Mouse (Mus musculus) thymus, postnatal 0 days (tissue): Measurements from ENCODE around the gene Kcnk3. TPM values are rescaled to one million over a fixed set of nuclear protein-coding genes. Genes with fewer than 3 reads are reported as not detected.

ENCODE experiments used
- DNase-seq: peaks from one replicate; pipeline ENCODE4 v3.0.0-alpha.2; 2015; ENCODE audit warnings: low spot score
- polyA plus RNA-seq: library from polyadenylated mRNA; unstranded; fragments of >200 nt; fragmentation: Nextera tagmentation; extraction: Ambion mirVana; gene quantifications from 2 replicates; pipeline ENCODE4 v1.2.1, GENCODE M21; 2015

Kcnk3 gene
- polyA plus RNA-seq, 1 experiment from 2014 or later, result 0.39 TPM

DNA sequence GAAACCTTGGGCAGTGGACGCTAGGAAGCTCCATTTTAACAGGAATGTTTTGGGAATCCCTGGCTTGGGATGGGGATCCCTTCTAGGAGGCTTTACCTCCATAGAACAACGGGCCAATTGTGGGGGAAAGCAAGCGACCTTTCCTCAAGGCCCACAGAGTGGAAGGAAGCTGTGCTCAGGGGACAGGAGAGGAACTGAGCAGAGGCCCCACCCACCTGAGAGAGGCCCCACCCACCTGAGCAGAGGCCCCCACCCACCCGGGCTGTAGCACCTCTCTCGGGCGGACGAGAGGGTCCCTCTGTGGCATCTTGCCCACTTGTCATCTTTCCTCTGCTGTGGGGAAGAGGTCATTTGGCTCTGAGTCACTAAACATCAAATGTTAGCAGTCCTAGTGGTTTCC, 49.0 kb downstream of the Kcnk3 start:
- DNase-seq, result no peak

- DNase-seq, result peak; percentile 37
These were observed 50.1 kb downstream of the Kcnk3 start for GRCm38 (mm10) chr5:30638041-30638440.

DNA sequence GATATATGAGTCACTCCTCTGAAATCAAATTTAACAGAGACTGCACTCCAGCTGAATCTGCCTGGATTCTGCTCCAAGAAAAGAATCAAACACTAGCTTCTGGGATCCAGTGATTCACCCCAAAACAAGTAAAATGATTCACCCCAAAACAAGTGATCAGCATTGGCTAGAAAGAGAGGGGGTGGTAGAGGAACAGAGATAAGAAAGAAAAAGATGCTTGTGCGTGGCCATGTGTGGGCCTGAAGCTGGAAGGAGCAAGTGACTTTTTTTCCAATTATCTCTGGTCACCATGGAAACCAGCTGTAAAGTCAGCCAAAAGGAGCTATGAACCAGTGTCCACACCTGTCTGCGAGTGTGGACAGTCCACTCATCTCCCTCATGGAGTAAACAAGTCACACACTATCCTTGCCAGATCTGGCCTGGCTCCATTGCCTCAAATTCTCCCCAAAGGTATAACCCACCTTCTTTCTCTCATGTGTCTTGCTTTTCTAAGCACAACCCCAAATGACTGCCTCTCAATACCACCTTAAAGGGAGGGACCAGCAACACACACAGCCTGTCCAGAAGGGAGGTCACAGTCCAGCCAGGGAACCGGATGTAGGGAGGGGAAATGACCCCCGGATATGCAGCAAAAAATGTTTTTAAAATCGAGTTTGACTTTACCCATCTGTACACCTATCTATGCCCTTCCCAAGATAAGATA, 55.7 kb downstream of the Kcnk3 start:
- DNase-seq, result no peak

GRCm38 (mm10) chr5:30646036-30646435, 58.1 kb downstream of the Kcnk3 start:
- DNase-seq, result no peak

- DNase-seq, result no peak
These were observed 59.4 kb downstream of the Kcnk3 start for GRCm38 (mm10) chr5:30647396-30647795.

- peak; percentile 86 for DNase-seq
These were observed 60.0 kb downstream of the Kcnk3 start, which contains the start of gene Slc35f6 for GRCm38 (mm10) chr5:30647815-30648560. Slc35f6 (plus strand) TSS chr5:30647933.

DNA sequence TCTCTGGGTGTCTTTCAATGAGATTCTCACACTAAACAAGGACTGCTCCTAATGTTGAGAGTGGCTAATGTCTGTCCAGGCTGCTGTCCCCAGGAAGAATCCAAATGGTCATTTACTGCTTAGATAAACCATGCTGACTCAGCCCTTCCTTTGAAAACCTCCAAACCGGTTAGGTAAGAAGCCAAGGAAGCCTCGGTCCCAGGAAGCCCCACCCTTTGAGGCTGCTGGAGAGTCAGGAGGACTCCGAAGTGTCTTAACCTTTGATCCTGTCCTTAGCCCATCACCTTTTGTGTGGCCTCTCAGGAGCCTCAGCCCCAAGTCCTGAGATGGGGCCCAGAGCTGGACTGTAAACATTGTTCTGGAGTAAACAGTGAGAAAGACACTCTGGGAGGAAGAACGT, 61.6 kb downstream of the Kcnk3 start:
- DNase-seq, result no peak

DNA sequence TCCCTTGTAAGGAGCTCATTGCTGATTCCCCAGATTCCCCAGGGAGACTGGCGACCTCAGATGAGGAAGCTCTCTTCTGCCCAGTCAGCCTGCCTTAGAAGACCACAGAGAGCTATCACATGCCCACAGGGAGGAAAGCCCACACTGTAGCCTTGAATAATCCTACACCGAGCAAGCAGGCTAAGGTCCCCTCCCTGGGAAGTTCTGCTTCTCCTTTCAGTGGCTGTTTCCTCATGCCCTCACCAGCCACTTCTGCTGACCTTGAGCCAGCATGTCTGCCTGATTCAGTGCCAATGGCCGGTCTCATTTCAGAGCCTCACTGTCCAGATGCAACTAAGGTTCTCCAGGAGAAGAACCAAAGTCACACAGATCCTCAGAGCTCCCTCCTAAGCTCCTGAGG, 62.8 kb downstream of the Kcnk3 start:
- no peak for DNase-seq

DNA sequence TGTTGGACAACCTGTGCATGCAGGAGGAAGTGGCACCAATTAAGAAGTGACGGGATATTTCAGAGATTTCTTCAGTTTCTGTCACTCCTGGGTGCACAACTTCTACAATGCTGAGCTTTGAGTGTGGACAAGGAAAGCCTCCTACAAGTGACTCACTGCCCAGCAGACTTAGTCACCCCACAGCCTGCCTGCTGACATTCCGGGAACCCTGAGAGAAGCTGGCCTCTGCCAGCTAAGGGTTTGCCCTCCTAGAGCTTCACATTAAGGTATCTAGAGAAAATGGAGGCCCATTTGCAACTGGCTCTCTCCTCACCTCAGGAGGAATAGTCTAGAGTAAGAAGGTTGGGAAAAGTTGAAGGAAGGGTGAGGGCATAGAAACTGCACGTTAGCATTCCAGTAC, 63.6 kb downstream of the Kcnk3 start:
- no peak for DNase-seq

DNA sequence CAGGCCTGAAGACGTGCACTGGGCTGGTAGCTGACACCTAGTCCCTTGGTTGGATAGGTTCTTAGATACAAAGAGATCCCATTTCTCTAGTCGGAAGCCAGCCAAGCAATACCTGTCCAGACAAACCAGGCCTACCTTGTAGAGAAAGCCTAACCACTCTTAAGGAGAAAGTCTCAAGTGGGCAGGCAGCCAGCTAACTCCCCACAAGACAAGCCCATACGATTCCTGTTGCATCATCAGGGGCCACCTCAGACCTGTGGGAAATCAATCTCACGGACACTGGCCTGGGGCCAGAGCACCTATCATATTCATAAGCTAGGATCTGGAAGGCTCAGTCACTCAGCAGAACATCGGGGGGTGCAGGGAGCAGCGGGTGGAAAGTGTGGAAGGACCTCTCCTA, 65.3 kb downstream of the Kcnk3 start:
- DNase-seq, result no peak

DNA sequence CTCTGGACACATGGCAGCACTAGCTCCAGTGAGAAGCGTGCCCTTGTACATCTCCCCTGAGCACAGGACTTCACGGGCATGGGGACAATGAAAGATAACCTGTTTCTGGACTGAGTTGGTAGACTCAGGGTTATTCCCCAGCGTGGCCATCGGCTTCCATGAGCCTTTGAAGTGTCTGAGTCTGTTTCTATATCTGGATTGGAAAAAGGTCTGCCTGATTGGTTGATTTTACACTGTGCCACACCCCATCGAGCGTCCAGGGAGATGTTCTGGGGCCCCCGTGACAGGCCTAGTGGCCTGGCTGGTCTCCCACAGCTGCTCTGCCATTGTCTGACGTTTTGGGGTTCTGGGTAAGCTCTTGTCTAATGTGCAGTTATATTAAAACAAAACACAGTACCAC, 67.1 kb downstream of the Kcnk3 start:
- DNase-seq, result no peak

- DNase-seq, result no peak
These were observed 67.7 kb downstream of the Kcnk3 start for GRCm38 (mm10) chr5:30655526-30656195.

DNA sequence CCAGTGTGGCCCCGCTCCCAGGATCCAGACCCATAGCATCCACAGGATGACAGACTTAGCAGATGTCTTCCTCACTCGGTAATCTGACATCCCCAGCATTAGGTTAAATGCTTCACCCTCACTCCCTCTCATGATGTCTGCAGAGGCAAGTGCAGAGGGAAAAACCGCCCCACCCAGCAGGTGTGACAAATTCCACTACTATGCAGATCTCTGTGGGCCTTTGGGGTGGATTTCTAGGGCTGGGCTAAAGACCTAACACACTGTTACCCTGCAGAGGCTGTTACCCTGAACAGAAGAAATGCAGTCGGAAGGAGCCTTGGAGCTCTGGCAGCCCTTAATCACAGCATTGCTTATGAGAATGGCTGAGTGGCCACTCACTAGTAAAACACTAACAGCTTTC, 71.1 kb downstream of the Kcnk3 start:
- DNase-seq, result no peak

GRCm38 (mm10) chr5:30660278-30660677, 72.3 kb downstream of the Kcnk3 start:
- no peak for DNase-seq

DNA sequence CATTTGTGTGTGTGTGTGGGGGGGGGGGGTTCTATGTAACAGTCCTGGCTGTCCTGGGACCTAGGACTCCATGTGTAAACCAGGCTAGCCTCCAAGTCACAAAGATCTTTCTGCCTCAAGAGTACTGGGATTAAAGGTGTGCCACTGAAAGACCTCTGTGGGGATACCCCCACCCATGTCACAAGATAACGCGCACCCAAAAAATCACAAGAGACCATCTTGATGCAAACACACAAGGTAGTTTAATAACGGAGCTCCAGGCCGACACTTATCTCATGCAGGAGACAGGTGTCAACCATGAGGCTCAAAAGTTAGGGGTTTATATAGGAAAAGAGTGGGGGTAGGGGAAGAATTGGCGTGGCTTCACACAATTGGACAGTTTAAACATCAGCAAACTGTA, 72.8 kb downstream of the Kcnk3 start:
- DNase-seq, result no peak

DNA sequence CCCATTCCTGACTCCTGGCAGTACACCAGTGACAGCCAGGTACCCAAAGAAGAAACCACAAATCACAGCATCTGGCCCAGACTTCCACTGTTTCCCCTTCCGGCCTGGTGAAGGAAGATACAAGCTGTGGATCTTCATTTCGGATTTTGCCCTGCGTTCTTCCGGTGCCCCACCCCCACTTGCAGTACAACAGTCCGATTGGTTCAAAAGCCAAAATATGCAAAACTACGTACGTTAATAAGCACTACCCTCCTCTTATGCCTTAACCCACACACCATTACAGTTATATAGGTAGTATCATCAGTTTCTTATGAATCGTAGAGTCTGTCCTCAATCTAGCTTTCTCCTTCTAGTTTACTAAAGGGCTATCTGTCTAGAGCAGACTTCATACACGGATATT, 77.4 kb downstream of the Kcnk3 start:
- DNase-seq, result no peak

DNA sequence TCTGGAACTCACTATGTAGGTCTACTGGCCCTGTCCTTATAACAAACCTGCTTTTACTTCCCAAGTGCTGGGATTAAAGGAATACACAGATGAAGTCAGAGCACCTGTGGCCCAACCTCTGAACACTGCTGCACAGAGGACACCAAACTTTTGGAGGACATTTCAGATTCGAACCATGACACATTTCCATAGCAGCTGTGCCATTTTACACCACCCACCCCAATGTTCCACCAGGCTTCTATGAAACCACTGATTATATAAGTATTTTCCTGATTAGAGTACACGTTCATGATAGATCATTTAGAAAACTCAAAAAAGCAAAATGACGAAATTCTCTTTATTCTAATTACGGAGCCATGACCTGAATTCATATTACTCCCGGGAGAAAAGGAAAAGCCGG, 78.0 kb downstream of the Kcnk3 start:
- DNase-seq, result no peak

DNA sequence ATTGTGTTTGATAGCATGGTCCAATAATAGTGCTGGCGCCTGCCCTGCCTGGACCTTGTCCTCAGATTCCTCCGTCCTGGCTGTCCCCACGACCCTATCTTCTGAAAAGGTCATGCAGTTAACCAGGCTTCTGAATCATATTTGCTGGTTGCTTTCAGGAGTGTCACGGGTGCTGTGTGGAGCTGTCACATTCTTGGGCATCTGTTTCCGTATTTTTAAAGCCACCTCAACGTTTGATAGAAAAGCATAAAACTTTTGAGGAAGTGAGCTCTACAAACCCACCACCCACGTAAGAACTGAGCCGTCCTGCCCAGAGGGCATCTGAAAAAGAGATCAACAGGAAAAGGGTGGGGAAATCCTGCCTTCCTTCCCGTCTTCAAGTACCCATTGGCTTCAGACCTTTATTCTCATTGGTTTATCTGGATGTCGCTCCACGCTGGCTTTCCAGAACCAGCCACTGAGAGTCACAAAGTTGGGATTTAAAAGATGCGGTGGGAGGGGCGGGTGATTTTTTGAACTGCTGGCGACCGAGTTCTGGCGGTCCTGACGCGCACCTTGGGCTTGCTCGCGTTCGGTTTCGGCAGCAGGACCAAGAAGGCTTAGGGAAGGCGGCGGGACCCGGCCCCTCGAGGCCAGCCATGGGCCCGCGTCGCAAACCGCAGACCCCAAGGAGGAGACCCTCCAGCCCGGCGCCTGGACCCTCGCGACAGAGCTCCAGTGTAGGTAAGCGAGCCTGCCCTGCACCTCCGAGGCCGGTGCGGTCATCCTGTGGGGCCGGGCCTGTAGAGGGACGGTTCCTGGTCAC, 78.6 kb downstream of the Kcnk3 start, which contains the start of gene Cenpa:
Cenpa (plus strand) TSS at position 387 of the 805 bp plus-strand sequence.
- DNase-seq, result peak; percentile 94

- no peak for DNase-seq
These were observed 79.2 kb downstream of the Kcnk3 start for GRCm38 (mm10) chr5:30667215-30667614.

DNA sequence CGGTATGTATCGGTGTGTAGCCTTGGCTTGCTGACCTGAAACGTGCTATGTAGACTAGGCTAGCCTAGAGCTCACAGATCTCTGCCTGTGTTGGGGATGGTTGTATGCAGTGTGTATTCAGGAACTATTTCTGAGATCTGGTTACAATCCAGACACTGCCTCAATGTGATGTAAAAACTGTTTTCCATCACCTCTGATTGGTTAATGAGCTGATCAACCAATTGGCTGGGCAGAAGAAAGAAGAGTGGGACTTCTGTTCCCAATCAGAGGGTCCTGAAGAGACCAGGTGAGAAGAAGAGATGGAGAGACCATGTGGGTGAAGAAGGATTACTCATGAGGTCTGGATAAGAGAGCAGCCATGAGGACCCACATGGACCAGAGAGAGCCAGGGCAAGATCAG, 79.7 kb downstream of the Kcnk3 start:
- DNase-seq, result no peak
